Mouse (Mus musculus) ES-E14 (cell line): Measurements from ENCODE around the gene Ccdc38. TPM values are rescaled to one million over a fixed set of nuclear protein-coding genes. Genes with fewer than 3 reads are reported as not detected.

Source experiments
- DNase-seq: peaks from one replicate; pipeline ENCODE4 v3.0.0-alpha.2; 2013; ENCODE audit warnings: low read depth, low spot score
- H3K27ac ChIP-seq: 2 replicates; pipeline ENCODE4 v1.5.1; 2012; ENCODE audit warnings: low read depth, mild to moderate bottlenecking, low read length, moderate library complexity, mixed read lengths; ENCODE audit not compliant: poor library complexity, insufficient read depth, severe bottlenecking
- H3K36me3 ChIP-seq: 2 replicates; pipeline ENCODE4 v1.6.1; 2012; ENCODE audit warnings: mild to moderate bottlenecking, low read length, moderate library complexity, mixed read lengths; ENCODE audit not compliant: control insufficient read depth, poor library complexity, insufficient read depth, severe bottlenecking
- H3K4me1 ChIP-seq, 2 experiments: fragments of 150-350 bp in 1 of 2; sonication (generic) in 1 of 2; 2 replicates each; pipeline ENCODE4 v1.6.1; 2012; ENCODE audit warnings: low read length in 2 of 2, mild to moderate bottlenecking in 1 of 2, mixed read lengths in 1 of 2; ENCODE audit not compliant: control insufficient read depth in 2 of 2, insufficient read depth in 2 of 2, poor library complexity in 1 of 2
- H3K4me3 ChIP-seq, 2 experiments: fragments of 150-350 bp in 1 of 2; sonication (generic) in 1 of 2; 2 replicates each; pipeline ENCODE4 v1.5.1; 2012; ENCODE audit warnings: low read length in 2 of 2, low read depth in 1 of 2, mild to moderate bottlenecking in 1 of 2, mixed read lengths in 1 of 2; ENCODE audit not compliant: insufficient read depth in 1 of 2, poor library complexity in 1 of 2, severe bottlenecking in 1 of 2
- H3K9ac ChIP-seq: 2 replicates; pipeline ENCODE4 v1.6.1; 2012; ENCODE audit warnings: low read depth, mild to moderate bottlenecking, low read length, mixed read lengths; ENCODE audit not compliant: poor library complexity, insufficient read depth, severe bottlenecking
- H3K9me3 ChIP-seq: fragments of 150-350 bp; sonication (generic); 2 replicates; pipeline ENCODE4 v1.6.1; 2012; ENCODE audit warnings: low read depth, mild to moderate bottlenecking, low read length; ENCODE audit not compliant: control insufficient read depth, insufficient read depth
- CHD2 ChIP-seq: IDR thresholded peaks from 2 replicates; pipeline ENCODE4 v1.6.1; 2014; ENCODE audit warnings: mild to moderate bottlenecking, low read depth, low read length, inconsistent platforms
- HCFC1 ChIP-seq: IDR thresholded peaks from 2 replicates; pipeline ENCODE4 v1.6.1; 2012; ENCODE audit warnings: low read length, inconsistent platforms, borderline replicate concordance; ENCODE audit not compliant: insufficient read depth
- MAFK ChIP-seq: IDR thresholded peaks from 2 replicates; pipeline ENCODE4 v1.6.1; 2014; ENCODE audit warnings: mild to moderate bottlenecking, low read depth, low read length, inconsistent platforms; ENCODE audit not compliant: insufficient read depth
- ZC3H11A ChIP-seq: IDR thresholded peaks from 2 replicates; pipeline ENCODE4 v1.6.1; 2012; ENCODE audit warnings: low read depth, mild to moderate bottlenecking, inconsistent platforms, low read length, borderline replicate concordance
- ZNF384 ChIP-seq: IDR thresholded peaks from 2 replicates; pipeline ENCODE4 v1.6.1; 2012; ENCODE audit warnings: low read depth, low read length, inconsistent platforms
- in situ Hi-C, 2 experiments: fragments of 600-800 bp; cut with MboI; formaldehyde crosslinking; loops; one replicate each; pipeline ENCODE4 v1.15.1; 2025; ENCODE audit warnings: low sequenced_read_pairs in 2 of 2, inconsistent platforms in 1 of 2; ENCODE audit not compliant: unreplicated experiment in 2 of 2
- total RNA-seq: library from RNA; depleted of rRNA; stranded (reverse); fragments of 300-350 nt; gene quantifications from 2 replicates; pipeline ENCODE4 v1.2.3, GENCODE M21; 2012

The Ccdc38 gene
- total RNA-seq, 1 experiment = 2.6 TPM

DNA sequence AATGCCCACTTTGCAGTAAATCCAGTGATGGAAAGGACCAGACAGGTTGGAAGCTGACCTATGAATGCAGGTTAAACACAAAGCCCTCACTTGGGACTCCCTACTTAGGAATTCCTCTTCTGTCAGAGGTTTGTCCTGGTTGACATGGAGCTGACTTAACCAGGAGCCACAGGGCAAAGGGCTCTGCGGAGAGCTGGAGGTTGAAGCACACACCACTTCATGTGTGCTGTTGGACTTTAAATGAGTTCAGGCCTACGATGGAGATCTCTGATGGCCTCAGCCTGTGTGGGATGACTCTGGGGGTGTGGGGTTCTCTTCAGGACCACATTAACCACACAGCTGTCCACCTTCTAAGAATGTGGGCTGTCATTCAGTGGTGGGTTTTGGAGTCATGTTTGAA, 2.1 kb upstream of the Ccdc38 start:
- Histone ChIP-seq H3K27ac (no peak overlapping the region), H3K4me1 (peaks cover 0 to 14% of the 10 kb centered on the region in 2 experiments; a peak in 2 of 4 replicates), H3K4me3 (no peak overlapping the region), H3K9ac (no peak overlapping the region), H3K9me3 (no peaks in the 10 kb centered on the region), H3K36me3 (no peaks in the 10 kb centered on the region)
- in situ Hi-C loops = no loop called here
- DNase-seq = no peak
- TF ChIP-seq CHD2 = no peak
- no peak for TF ChIP-seq ZC3H11A
- no peak for TF ChIP-seq MAFK
- no peak for TF ChIP-seq ZNF384
- TF ChIP-seq HCFC1 = no peak

DNA sequence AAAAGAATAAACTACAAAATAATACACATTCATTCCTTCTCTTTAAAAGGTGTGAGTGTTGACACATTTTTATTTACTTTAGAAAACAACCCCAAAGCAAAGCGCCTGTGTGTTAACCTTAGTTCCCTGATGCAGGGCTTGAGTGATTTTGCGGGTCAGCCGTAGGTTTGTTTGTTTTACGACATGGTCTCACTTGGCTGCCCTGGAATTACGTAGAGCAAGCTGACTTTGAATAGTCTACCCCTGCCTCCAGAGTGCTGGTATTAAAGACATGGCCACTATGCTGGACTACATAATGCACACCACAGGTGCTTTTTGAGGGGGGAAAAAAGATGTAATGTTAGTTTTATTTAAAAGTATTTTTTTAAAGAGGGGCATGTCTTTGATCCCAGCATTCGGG, 1.6 kb upstream of the Ccdc38 start:
- no peak for DNase-seq
- H3K4me3 ChIP-seq = no peak overlapping the region
- H3K36me3 ChIP-seq = no peaks in the 10 kb centered on the region
- no peak overlapping the region for H3K27ac ChIP-seq
- H3K9ac ChIP-seq = no peak overlapping the region
- in situ Hi-C loops = no loop called here
- TF ChIP-seq ZNF384 = no peak
- no peak for TF ChIP-seq ZC3H11A
- TF ChIP-seq MAFK = no peak
- TF ChIP-seq HCFC1 = no peak
- no peak for TF ChIP-seq CHD2
- H3K9me3 ChIP-seq = no peaks in the 10 kb centered on the region
- peaks cover 0 to 17% of the 10 kb centered on the region in 2 experiments; a peak in 2 of 4 replicates for H3K4me1 ChIP-seq

DNA sequence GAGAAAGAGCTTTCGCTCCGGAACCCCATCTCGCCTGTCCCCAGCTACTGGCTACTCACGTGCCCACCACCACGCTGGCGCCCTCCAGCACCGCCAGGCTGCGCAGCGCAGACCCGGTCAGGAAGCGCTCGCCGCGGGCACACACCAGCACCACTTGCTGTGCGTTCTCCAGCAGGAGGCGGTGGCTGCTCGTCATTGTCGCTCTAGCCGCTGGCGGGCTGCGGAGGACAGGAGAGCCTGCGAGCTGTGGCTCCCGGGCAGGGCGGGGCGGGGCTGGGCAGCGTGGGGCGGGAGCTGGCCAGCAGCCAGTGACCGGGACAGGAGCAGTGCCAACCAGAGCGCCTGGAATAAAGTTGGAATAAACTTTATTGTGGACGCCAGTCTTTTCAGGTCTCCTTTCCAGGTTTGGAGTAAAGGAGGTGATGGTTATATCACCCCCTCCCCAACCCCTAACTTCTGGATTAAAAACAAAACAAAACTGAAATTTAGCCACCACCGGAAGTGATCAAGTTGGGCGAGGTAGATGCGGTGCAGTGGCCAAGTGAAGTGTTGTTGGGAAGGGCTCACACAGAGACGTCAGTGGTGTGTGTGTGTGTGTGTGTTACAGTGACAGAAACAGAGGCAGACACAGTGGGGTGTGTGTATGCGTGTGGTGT, 529 bp upstream of the Ccdc38 start, which contains the start of gene Amdhd1:
Amdhd1 (minus strand) TSS at position 259 of the 656 bp plus-strand sequence.
- H3K9ac ChIP-seq = peak within 1 kb of the TSS; percentile 27; the same call in 1 of the 2 replicates
- no peaks in the 10 kb centered on the region for H3K36me3 ChIP-seq
- TF ChIP-seq MAFK = no peak
- TF ChIP-seq ZNF384 = no peak
- no peak for TF ChIP-seq CHD2
- no peak for TF ChIP-seq HCFC1
- no peak for TF ChIP-seq ZC3H11A
- no peaks in the 10 kb centered on the region for H3K9me3 ChIP-seq
- no peak for DNase-seq
- no peak within 1 kb of the TSS for H3K27ac ChIP-seq
- H3K4me1 ChIP-seq = peaks cover 0 to 16% of the 10 kb centered on the region in 2 experiments; a peak in 2 of 4 replicates
- peak within 1 kb of the TSS; percentile 37 to 43; a peak in 3 of 4 replicates for H3K4me3 ChIP-seq
- in situ Hi-C loops = no loop called here

DNA sequence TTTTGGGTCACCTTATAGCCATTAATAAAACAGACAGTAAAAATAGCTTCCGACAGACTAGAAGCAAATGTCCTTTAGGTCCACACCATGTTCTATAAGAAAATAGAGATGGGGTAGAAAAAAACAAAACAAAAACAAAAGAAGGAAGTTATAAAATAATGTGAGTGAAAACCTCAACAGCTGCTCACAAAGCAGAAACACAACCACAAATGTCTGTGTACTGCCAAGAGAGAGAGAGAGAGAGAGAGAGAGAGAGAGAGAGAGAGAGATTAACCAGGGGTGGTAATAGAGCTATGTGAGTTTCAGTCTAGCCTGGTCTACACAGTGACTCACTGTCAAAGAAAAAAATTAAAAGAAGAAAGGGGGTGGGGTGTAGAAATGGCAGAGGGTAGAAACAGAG, 1.2 kb downstream of the Ccdc38 start:
- in situ Hi-C loops = no loop called here
- Histone ChIP-seq H3K9me3 (no peaks in the 10 kb centered on the region), H3K9ac (no peak overlapping the region), H3K4me3 (no peak overlapping the region), H3K27ac (no peak overlapping the region; the same call in 1 of the 2 replicates), H3K4me1 (peaks cover 0 to 19% of the 10 kb centered on the region in 2 experiments; a peak in 2 of 4 replicates), H3K36me3 (no peaks in the 10 kb centered on the region)
- no peak for DNase-seq
- TF ChIP-seq MAFK (no peak), ZC3H11A (no peak), HCFC1 (no peak), ZNF384 (no peak), CHD2 (no peak)
